In the genomic region with DNA sequence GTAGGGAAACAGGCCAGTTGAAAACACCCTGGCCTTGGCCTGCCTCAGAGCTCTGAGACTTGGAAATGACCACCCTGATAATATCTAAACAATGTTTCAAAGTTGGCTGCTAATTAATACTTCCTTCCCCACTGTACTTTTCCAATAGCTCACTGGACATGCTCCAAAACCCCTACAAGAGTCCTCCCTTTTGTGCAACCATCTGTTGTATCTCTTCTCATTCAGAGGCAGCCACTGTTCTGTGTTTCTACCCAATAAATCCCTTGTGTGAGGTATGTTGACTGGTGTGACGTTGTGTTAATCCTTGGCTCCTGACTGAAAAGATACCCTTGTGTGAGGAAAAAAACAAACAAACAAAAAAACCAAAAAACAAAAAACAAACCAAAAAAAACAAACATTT, we compare ENCODE assay signal across 16 mouse cellular contexts.
"Had no signal": no experiment of that assay in that cellular context is flagged by ENCODE, and none has a peak within 500 bp of the region (broad histone marks: within the 10 kb centered on the region; RNA-seq: fewer than 3 reads in every experiment).

No protein-coding gene starts in this region.

- H3K4me2 ChIP-seq: liver, embryonic 11.5 days; liver, embryonic 15.5 days; midbrain, embryonic 11.5 days had no signal

- H3K9ac ChIP-seq: liver, embryonic 15.5 days had no signal

- H3K9me3 ChIP-seq: limb, embryonic 10.5 days; liver, embryonic 15.5 days; megakaryocyte, embryonic 14.5 days had no signal

- H3K4me3 ChIP-seq: layer of hippocampus, adult 2 months; left cerebral cortex, adult 2 months; limb, embryonic 10.5 days; liver, embryonic 15.5 days; megakaryocyte, embryonic 14.5 days had no signal

- H3K27ac ChIP-seq: layer of hippocampus, adult 2 months; left cerebral cortex, adult 2 months; limb, embryonic 10.5 days; liver, embryonic 15.5 days; macrophage; stomach, postnatal 0 days had no signal

- H3K27me3 ChIP-seq: liver, embryonic 15.5 days; megakaryocyte, embryonic 14.5 days had no signal

- DNase-seq: kidney, adult 9 months; kidney, postnatal 4 days; lung, adult 2 months; lung, postnatal 10 days; right cerebral cortex, adult 18-20 months; thymus, postnatal 4 days had no signal

- H3K4me1 ChIP-seq: limb, embryonic 10.5 days; liver, embryonic 15.5 days; megakaryocyte, embryonic 14.5 days had no signal

- ATAC-seq: midbrain, embryonic 16.5 days had no signal

- H3K36me3 ChIP-seq: limb, embryonic 10.5 days; liver, embryonic 15.5 days had no signal
